Mouse (Mus musculus): Measurements from ENCODE around the gene Tcf7l1.

DNA sequence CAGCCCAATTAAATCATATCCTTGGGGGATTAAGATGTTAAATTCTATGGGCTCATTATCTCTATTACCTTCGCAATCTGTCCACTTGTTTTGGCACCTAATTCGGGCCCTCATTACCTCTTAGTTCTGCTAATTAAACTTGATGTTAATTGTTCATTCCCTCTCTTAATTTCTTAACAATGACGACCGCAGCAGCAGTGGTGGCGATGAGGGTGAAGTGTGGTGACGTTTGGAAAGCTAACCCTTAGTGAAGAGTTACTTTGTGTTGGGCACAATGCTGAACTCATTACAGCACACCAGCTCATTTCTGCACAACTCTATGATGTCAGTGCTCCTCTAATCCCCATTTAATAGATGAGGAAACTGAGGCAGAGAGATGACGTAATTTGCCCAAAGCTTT is 143.7 kb downstream of the Tcf7l1 start:
- TF ChIP-seq CTCF (IDR thresholded peaks at IDR 0.05; ENCODE audit: low read depth) (no peak), EP300 (IDR thresholded peaks at IDR 0.05; ENCODE audit: low read depth) (no peak)
